Mouse (Mus musculus) heart, adult 2 months (tissue): ENCODE measurements around the gene Csta1.

Experiments used
- CTCF ChIP-seq: fragments of 200-600 bp; IDR thresholded peaks from 2 replicates; pipeline ENCODE4 v1.8.1; 2022; ENCODE audit warnings: antibody characterized with exemption, mild to moderate bottlenecking, moderate library complexity
- EP300 ChIP-seq: fragments of 200-500 bp; IDR thresholded peaks from 2 replicates; pipeline ENCODE4 v1.6.1; 2011; ENCODE audit warnings: low read depth, low read length, control low read depth; ENCODE audit not compliant: insufficient read depth
- POLR2A ChIP-seq: fragments of 200-500 bp; IDR thresholded peaks from 2 replicates; pipeline ENCODE4 v1.6.1; 2011; ENCODE audit warnings: mild to moderate bottlenecking, low read depth, low read length, control low read depth; ENCODE audit not compliant: insufficient read depth

DNA sequence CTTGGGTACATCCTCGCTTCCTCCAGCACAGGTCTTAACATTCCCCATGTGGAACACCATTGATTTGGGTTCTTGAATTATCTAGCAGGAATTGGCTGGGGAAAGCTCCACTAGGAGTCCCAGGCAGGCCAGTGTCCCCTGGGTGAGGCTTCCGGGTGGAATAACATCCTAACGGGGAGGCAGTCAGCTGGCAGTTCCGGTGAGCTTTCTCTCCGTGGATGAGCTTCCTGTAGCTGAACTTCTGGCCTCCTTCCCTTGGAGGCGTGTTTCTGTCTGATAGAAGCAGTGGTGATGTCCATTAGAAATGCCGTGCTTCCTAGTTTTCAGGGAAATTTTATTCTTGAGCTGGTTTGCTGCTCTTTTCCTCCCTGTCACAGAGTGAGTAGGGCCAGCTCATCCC is 42.0 kb downstream of the Csta1 start:
- TF ChIP-seq CTCF (no peak), POLR2A (no peak), EP300 (no peak)
